Mouse (Mus musculus) liver, embryonic 14.5 days (tissue): ENCODE measurements at regions not wholly inside any gene's neighbourhood (a gene's known extent, or its start where the extent isn't known, plus 50 kb on each side); places are given as distances from the start of the nearest gene placed in this dataset.

Source experiments
- CTCF ChIP-seq: IDR thresholded peaks from 2 replicates; pipeline ENCODE4 v1.5.1; 2016; ENCODE audit warnings: antibody characterized with exemption, low read depth, control low read depth
- EP300 ChIP-seq: IDR thresholded peaks from 2 replicates; pipeline ENCODE4 v1.6.1; 2016; ENCODE audit warnings: antibody characterized with exemption, low read depth

DNA sequence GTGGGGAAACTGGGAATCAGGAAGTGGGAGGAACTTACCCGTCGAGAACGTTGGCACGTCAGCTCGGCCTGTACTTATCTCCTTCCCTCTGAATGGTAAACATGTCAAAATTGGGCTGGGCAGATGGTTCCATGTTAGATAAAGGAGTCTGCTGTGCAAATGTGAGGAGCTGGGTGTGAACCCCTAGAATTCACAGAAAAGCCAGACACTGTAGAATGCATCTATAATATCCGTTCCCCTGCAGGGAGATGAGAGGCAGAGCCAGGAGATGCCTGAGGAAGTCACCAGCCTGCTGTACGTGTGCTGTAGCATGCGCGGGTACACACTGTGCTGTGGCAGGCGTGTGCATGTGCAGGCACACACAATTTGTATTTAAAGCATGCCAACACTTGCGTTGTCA lies 381.0 kb downstream of the Matn1 start:
- TF ChIP-seq EP300 (no peak), CTCF (no peak)
